Mouse (Mus musculus) bone marrow, adult 2 months (tissue): ENCODE results near the gene Myadm. TPM values are rescaled to one million over a fixed set of nuclear protein-coding genes. Genes with fewer than 3 reads are reported as not detected.
A peak's percentile ranks its signal among the peaks of the same experiment; 100 is the strongest.

Experiments used
- H3K27ac ChIP-seq: fragments of 200-500 bp; 2 replicates; pipeline ENCODE4 v1.5.1; 2012; ENCODE audit warnings: low read depth, mild to moderate bottlenecking, control low read depth, inconsistent platforms, low read length; ENCODE audit not compliant: control insufficient read depth, poor library complexity, insufficient read depth
- H3K4me1 ChIP-seq: fragments of 200-500 bp; 2 replicates; pipeline ENCODE4 v1.6.1; 2011; ENCODE audit warnings: low read length; ENCODE audit not compliant: control insufficient read depth, insufficient read depth
- H3K4me3 ChIP-seq: fragments of 200-500 bp; replicated peaks from 2 replicates; pipeline ENCODE3; 2011; ENCODE audit warnings: mild to moderate bottlenecking, low read depth, low read length, control low read depth; ENCODE audit not compliant: control insufficient read depth
- CTCF ChIP-seq: fragments of 200-500 bp; IDR thresholded peaks from 2 replicates; pipeline ENCODE4 v1.5.1; 2011; ENCODE audit warnings: low read length, control low read depth; ENCODE audit not compliant: control insufficient read depth, insufficient read depth
- POLR2A ChIP-seq: fragments of 200-500 bp; IDR thresholded peaks from 2 replicates; pipeline ENCODE4 v1.6.1; 2011; ENCODE audit warnings: low read depth, mild to moderate bottlenecking, control low read depth, low read length, borderline replicate concordance; ENCODE audit not compliant: control insufficient read depth
- WGBS: fragments of 180-500 bp; shearing (Covaris S2); methylation state at CpG from one replicate; pipeline ENCODE4 v1.1.7; 2018; 5-methylcytosine and 5-hydroxymethylcytosine counted together
- polyA plus RNA-seq: library from polyadenylated mRNA; stranded (reverse); fragments of >200 nt; gene quantifications from 2 replicates; pipeline ENCODE4 v1.2.4, GENCODE M21; 2011; ENCODE audit warnings: low replicate concordance; ENCODE audit not compliant: missing spikeins, insufficient read depth, insufficient read length

Gene Myadm
- 8.6 and 19.7 TPM in 2 replicates for polyA plus RNA-seq

DNA sequence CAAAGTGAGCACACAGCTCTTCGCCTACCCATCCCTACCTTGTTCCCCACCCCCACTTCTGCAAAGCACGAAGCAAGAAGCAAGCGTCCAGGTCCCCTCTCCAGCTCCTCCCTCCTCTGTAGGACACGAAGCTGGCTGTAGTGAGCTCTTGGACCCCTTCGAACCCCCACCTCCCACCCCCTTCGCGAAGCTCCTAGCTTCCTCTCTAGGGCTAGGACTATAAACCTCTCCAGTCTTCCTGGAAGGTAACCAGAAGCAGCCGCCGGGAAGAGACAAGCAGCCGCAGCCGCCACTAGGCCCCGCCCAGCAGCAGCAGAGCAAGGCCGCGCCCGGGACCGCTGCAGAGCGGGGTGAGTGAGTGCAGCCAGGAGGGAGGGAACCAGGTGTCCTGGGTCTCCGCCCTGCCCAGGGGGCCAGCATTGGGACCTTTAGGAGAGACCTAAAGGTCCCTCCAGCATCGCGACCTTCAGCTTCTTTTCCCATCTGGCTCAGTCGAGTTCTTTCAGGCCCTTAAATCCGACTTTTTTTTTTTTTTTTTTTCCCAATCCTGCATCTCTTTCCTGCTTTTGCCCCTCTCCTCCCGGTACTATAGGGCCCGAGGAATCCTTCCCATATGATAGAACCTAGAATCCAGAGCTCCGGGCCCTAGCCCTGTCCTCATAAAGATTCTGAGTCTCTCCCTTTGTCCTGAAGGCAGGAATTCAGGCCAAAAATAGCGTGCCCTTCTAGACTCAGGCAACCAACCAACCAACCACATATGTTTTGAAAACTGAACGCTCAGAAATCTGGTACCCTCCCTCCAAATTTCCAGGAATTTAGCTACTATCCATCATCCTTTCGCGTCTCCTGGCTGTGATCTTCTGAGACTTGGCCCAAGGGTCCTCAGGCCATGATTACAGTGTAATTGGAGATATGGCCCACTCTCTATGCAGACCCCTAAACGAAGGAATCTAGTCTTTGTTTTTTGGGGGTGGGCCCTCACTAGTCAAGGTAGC, at the start of gene Myadm, which contains the start of gene Prkcg:
Gene Myadm, plus strand, starts transcription at position 105 of the 995 bp plus-strand sequence.
Gene Prkcg, plus strand, starts transcription at position 204 of the 995 bp plus-strand sequence.
- Histone ChIP-seq H3K4me3 (peak within 1 kb of the TSS; percentile 58), H3K4me1 (peaks cover 3% of the 10 kb centered on the region; the same call in 1 of the 2 replicates), H3K27ac (peak within 1 kb of the TSS; percentile 73)
- TF ChIP-seq CTCF (no peak), POLR2A (peak; percentile 37; the same call in 1 of the 2 replicates)
- whole genome bisulfite sequencing, result 6% methylated on average over 30 of the region's 30 CpGs

DNA sequence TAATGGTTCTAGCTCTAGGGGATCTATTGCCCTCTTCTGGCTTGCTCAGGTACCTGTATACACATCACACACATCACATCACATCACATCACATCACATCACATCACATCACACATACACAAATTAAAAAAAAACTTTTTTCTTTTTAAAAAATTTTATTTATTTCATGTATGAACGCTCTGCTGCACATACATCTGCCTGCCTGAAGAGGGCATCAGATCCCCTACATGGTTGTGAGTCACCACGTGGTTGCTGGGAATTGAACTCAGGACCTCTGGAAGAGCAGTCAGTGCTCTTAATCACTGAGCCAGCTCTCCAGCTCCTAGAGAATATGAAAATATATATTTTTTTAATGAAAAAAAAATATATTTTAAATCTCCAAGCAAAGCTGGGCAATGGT, 49.7 kb upstream of the Myadm start:
- Histone ChIP-seq H3K4me3 (no peak overlapping the region), H3K27ac (no peak overlapping the region), H3K4me1 (no peaks in the 10 kb centered on the region)
- 0 out of 2 replicates have a peak, but pooled peaks have one; percentile 1 for TF ChIP-seq CTCF
- TF ChIP-seq POLR2A, result no peak
- WGBS, result 76% methylated on average over 2 of the region's 2 CpGs

DNA sequence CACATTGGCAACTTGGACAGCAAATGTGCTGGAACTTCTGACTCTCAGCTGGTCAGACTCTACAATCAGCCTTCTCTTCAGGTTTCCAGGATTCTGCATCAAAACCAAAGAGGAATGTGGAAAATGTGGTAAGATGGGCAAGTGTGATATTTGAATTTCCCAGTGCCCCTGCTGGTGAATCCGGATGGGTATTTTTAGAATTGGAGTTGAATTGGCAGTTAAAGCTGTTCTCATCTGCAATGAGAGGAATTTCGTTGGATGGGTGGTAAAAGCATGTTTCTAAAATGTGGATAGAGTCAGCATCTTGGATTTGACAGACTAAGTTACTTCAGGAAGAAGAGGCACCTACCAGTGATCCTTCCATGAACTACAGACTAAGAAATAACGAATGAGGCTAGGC, 28.2 kb upstream of the Myadm start:
- H3K4me1 ChIP-seq, result no peaks in the 10 kb centered on the region
- no peak overlapping the region for H3K27ac ChIP-seq
- no peak for TF ChIP-seq CTCF
- no peak for TF ChIP-seq POLR2A
- 59% methylated on average over 3 of the region's 3 CpGs for WGBS
- H3K4me3 ChIP-seq, result no peak overlapping the region

DNA sequence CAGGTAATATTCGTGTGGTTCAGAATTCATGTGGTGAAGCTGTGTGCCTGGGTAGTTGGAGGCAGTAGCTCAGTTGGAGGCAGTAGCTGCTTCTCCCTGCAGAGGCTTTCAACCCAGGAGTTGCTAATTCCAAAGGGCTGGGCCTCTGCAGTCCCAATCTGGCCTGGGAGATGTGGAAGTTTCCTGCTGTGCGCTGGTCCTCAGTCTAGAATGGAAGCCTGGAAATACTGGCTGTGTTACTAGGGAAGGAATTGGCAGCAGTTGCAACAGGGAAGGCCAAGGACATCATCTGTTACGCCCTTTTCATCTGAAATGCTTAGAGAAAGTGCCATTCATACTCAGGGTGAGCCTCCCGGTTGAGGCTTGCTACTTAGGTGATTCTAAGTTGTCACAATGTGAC, 27.4 kb upstream of the Myadm start:
- H3K4me3 ChIP-seq, result no peak overlapping the region
- WGBS, result 62% methylated on average over 4 of the region's 4 CpGs
- TF ChIP-seq CTCF, result no peak
- no peak for TF ChIP-seq POLR2A
- no peaks in the 10 kb centered on the region for H3K4me1 ChIP-seq
- H3K27ac ChIP-seq, result no peak overlapping the region

DNA sequence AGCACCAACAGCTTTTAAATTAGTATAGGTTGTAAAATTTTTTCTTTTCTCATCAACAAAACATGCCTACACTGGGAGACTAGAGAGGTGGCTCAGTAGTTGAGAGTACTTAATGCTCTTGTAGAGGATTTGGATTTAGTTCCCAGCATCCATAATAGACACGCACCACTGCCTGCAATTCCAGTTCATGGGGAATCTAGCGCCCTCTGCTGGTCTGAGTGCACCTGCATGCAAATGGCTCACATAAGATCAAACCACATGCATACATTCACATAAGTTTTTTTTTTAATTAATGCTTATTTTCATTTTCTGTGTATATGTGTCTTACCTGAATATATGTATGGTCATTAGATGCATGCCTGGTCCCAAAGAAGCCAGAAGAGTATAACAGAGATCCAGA, 26.1 kb upstream of the Myadm start:
- Histone ChIP-seq H3K27ac (no peak overlapping the region), H3K4me1 (no peaks in the 10 kb centered on the region), H3K4me3 (no peak overlapping the region)
- 22% methylated on average over 2 of the region's 2 CpGs for WGBS
- peak; percentile 71 for TF ChIP-seq CTCF
- no peak for TF ChIP-seq POLR2A

DNA sequence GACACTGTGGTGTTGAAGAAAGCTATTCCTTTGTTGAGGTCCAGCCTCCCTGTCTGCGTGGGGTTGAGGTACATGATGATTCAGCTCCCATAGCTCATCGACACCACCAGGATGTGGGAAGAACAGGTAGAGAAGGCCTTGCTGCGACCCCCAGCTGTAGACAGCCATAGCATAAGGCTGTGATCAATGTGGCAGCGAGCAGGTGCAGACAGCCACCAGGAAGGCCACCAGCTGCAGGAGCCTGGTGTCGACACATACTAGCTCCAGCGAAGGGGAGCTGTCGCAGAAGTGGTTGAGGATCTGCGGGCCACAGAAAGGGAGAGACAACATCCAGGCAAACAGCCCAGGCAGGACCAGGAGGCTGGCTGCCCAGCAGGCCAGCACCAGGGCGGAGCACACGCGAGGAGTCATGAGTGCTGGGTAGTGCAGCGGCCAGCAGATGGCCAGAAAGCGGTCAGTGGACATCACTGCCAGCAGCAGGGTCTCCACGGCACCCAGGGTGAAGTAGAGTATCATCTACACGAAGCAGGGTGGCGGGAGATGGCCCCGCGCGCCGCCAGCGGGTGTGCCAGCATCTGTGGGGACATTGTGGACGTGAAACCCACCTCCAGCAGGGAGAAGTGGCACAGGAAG, 24.4 kb upstream of the Myadm start:
- peak; percentile 21; the same call in 1 of the 2 replicates for TF ChIP-seq POLR2A
- no peak for TF ChIP-seq CTCF
- Histone ChIP-seq H3K4me3 (no peak overlapping the region), H3K27ac (no peak overlapping the region), H3K4me1 (no peaks in the 10 kb centered on the region)
- 47% methylated on average over 22 of the region's 22 CpGs for WGBS

DNA sequence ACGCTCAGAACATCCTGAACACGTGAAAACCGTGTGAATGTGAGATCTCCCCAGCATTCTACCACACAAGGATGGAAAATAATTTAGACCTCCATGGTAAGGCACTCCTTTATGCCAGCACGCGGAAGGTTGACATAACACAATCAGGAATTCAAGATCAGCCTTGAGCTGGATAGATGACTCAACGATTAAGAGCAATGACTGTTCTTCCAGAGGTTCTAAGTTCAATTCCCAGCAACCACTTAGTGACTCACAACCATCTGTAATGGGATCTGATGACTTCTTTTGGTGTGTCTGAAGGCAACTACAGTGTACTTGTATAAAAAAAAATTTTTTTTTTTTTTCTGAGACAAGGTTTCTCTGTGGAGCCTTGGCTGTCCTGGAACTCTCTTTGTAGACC, 23.6 kb upstream of the Myadm start:
- WGBS, result 60% methylated on average over 6 of the region's 6 CpGs
- Histone ChIP-seq H3K4me1 (no peaks in the 10 kb centered on the region), H3K27ac (no peak overlapping the region), H3K4me3 (no peak overlapping the region)
- no peak for TF ChIP-seq CTCF

DNA sequence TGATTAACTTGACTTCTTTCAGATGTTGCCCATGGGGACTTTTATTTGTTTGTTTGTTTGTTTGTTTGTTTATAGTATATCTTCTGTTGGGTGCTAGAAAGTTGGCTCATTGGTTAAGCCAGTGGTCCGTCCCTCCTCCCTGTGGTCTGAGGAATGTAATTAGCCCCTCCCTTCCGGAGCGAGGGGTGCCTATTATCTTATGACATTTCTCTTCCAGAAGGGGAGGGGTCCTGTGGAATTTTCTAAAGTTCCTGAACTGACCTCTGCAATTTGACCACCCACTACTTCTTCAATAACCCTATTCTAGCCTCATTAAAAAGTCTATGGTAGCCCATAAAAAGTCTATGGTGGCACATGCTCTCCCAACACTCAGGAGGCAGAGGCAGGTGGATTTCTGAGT, 21.6 kb upstream of the Myadm start:
- no peak overlapping the region for H3K4me3 ChIP-seq
- WGBS, result 63% methylated on average over 3 of the region's 3 CpGs
- no peak overlapping the region for H3K27ac ChIP-seq
- no peak for TF ChIP-seq POLR2A
- TF ChIP-seq CTCF, result no peak
- no peaks in the 10 kb centered on the region; the same call in 1 of the 2 replicates for H3K4me1 ChIP-seq
